22 mouse cellular contexts compared by ENCODE assay signal in the genomic region with DNA sequence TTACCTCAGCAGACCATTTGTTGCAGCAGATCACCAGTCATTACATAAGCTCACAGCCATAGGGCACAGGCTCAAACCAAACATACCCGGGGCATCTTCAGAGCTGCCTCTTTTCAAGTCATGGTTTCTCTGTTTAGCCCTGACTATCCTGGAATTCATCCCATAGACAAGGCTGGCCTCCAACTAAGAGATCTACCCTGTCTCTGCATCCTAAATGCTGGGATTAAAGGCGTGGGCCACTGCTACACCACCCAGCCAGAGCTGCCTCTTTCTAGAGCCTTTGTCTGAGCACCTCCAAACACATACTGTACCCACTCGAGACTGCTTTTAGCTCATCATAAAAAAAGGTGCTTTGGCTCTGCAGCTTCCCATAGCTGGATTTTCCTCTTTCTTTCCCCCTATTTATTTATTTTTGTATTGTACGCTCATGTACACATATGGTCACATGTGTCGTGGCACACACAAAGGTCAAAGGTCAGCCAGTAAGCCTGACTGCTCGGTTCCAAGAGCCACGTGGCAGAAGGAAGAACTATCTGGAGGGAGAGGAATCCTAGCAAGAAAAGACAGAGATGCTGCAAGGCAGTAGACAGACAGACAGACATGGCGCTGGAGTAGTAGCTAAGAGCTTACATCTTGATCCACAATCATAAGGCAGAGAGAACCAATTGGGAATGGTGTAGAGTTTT.
"Had no signal": no experiment of that assay in that cellular context is flagged by ENCODE, and none has a peak within 500 bp of the region (broad histone marks: within the 10 kb centered on the region; RNA-seq: fewer than 3 reads in every experiment).

No protein-coding gene starts in this region.

- ATAC-seq: intestine, embryonic 16.5 days; lung, postnatal 0 days; midbrain, embryonic 16.5 days had no signal

- DNase-seq: kidney, adult 18-20 months; kidney, adult 9 months; kidney, postnatal 14 days; kidney, postnatal 4 days; layer of hippocampus, adult 9-11 months; layer of hippocampus, postnatal 36 days; liver; liver, embryonic 13.5 days; lung, embryonic 14.5 days; retina, postnatal 1 day; right cerebral cortex, postnatal 4 days; thymus, postnatal 36 days had no signal

- H3K27ac ChIP-seq: limb, embryonic 10.5 days; limb, embryonic 13.5 days; liver, embryonic 13.5 days; macrophage; midbrain, embryonic 12.5 days; stomach, embryonic 15.5 days had no signal

- H3K4me1 ChIP-seq: stomach, embryonic 15.5 days had no signal

- H3K9ac ChIP-seq: limb, embryonic 13.5 days; liver, embryonic 13.5 days; lung, embryonic 14.5 days; midbrain, embryonic 12.5 days; neural tube, embryonic 13.5 days; stomach, embryonic 15.5 days had no signal

- H3K4me3 ChIP-seq: limb, embryonic 10.5 days; limb, embryonic 13.5 days; liver, embryonic 13.5 days; midbrain, embryonic 12.5 days; myocyte; neural tube, embryonic 13.5 days; stomach, embryonic 15.5 days had no signal

- H3K9me3 ChIP-seq: limb, embryonic 10.5 days; limb, embryonic 13.5 days; liver, embryonic 13.5 days; midbrain, embryonic 12.5 days; neural tube, embryonic 13.5 days; stomach, embryonic 15.5 days had no signal

- H3K27me3 ChIP-seq: limb, embryonic 13.5 days; midbrain, embryonic 12.5 days; neural tube, embryonic 13.5 days; stomach, embryonic 15.5 days had no signal

- H3K36me3 ChIP-seq: limb, embryonic 10.5 days; limb, embryonic 13.5 days; liver, embryonic 13.5 days; midbrain, embryonic 12.5 days; neural tube, embryonic 13.5 days; stomach, embryonic 15.5 days had no signal

- H3K4me2 ChIP-seq: limb, embryonic 13.5 days; liver, embryonic 13.5 days; lung, embryonic 14.5 days; midbrain, embryonic 12.5 days; neural tube, embryonic 13.5 days; stomach, embryonic 15.5 days had no signal
